Mouse (Mus musculus) embryo, embryonic 10.5 days (tissue): ENCODE data around the gene Tmem150c.

ENCODE experiments used
- DNase-seq: peaks from one replicate; pipeline ENCODE4 v3.0.0-alpha.2; 2015; ENCODE audit warnings: low spot score

The Tmem150c gene

DNA sequence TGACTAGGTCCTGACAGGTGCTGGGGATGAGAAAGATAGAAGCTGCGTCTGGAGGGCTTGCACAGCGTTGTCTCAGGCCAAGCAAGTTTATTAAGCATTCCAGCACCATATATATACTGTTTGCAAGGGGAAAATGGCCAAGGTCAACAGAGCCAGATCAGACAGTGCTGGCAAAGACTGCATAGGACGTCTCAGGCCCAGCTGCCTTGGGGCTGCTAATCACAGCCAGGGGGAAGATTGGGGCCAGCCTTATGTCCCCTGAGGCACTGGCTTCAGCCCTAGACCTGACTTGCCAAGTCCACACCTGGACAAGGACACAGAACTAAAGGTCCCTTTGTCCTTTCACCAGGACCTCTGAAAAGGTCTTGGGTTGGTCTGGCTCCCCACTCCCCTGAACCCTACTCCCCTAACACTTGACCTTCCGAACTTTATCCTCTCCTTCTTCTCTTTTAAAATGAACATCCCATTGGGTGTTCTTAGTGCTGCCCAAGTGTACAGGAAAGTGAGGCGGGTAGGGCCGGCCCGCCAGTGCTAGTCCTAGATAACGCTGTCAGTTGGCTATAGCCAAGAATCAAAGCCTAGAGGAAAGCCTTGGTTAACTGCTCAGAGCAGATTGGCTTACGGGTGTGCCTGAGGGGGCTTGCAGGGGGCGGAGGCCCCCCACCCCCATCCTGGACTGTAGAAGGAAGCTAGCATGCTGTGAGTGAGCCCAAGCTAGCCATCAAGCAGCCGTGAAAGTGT is 104.6 kb downstream of the Tmem150c start:
- no peak for DNase-seq

DNA sequence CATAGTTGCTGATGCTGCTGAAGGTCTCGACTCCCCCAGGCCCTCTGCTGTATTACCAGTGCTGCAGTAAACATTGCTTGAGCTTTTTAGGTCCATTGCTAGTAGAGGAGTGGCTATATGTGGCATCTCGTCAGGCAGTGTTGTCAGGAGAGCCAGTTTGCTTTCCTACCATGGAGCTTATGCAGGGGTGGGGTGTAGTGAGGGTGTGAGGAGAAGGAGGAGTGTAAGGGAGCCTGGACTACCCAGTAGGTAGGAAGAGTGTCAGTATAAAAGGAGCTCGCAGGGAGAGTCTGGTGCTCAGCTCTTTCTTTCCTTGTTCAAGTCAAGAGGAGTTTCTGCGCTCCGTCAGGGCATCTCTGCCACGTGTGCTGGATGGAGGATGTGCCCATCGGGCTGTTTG is 106.9 kb downstream of the Tmem150c start:
- no peak for DNase-seq

DNA sequence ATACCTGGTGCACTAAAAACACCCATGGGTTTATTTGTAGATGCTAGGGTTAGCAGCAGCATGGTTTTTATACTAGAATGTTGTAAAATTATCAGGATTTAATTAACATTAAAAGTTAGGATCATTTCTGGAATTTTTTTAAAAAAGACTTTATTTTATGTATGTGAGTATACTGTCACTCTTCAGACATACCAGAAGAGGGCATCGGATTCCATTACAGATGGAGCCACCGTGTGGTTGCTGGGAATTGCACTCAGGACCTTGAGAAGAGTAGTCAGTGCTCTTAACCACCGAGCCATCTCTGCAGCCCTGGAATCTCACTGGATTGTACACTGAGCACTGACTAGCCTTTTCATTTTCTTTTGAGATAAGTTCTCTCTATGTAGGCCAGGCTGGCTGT is 109.7 kb downstream of the Tmem150c start:
- no peak for DNase-seq

DNA sequence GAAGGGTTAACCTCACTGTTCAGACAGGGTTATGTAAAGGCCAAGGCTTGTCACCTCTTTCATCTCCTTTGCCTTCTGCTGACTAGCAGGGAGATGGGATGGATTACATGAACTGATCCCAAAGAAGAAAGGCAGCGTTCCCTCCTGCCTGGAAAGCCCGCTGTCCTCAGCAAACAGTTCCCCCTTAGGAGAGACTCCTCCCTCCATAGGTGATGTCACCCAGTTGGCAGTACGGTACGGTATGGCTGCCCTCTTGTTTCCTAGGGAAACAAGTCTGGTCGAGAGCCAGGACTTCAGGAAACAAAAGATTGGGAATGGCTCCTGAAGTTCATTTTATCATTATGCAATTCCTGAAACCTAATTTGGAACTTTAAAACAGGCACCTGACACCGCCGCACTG is 111.7 kb downstream of the Tmem150c start:
- DNase-seq: no peak

DNA sequence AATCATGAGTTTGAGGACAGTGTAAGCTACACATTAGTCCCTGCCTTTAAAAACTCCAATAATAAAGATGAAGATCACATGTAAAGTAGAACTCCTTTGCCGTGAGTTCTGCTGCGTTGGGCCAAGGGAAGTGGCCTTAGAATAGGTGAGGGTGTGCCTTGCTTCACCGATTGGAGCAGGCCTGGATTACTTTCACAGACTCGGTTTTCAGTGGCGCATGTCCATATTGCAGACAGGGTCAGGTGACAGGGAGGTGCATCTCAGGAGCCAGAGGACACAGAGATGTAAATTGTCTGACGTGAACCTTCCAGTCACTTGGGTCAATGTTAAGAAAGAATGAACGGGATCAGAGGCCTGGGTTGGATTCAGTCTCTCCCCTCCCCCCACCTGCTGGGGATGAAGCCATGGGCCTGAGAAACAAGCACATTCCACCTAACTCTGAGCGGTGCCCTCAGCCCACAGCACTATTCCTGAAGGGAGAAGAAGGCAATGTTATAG is 112.4 kb downstream of the Tmem150c start:
- DNase-seq: no peak

DNA sequence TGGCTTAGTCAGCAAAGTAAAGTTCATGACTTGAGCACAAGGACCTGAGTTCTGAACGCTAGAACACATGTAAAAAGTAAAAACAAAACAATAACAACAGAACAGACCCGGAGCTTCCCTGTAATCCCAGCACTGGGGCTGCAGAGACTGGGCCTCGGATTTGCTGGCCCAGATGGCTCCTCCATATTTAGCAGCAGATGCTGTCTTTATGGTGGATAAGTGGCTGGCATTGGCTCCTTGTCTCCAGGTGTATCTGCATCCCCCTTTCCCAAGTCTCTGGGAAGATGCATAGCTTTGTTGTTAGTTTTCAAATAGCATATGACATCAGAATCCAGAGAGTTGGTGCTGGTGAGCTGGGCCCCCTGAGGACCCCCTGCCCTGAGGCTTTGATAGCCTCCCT is 113.5 kb downstream of the Tmem150c start:
- no peak for DNase-seq

DNA sequence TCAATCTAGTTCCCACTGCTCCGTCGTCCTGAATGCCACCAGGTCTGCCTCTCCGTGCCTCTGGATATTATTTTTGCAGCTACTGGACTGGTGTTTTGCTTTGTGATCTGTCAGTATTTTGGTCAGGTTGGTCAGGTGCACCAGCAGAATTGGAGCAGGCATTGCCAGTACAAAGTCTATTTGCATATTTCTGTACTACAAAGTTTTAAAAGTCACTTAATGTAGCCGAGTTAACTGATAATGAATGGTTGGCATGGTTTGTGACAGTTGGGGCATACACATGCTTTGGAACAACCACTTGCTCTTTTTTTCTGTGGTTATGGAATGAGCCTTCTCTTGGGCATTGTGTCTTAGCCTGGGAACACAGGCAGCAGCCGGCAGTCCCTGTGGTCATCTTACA is 115.0 kb downstream of the Tmem150c start:
- no peak for DNase-seq

DNA sequence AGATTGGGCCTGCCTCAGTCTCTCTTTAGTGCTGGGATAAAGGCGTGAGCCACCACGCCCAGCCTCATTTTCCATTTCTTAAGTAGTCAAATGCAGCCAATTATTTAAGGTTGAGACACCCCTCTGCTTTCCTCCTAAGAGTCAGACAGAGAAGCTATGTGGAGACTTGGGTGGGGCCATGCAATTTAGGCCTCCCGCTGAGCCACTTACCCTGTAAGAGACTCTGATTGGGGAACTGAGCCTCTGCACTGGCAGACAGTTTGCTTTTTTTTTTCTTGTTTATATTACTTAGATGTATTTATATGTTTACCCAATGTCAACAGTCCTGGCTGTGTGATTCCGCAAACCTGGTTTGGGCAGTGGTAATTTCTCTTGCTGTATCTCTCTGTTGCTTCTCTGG is 115.6 kb downstream of the Tmem150c start:
- DNase-seq: no peak

DNA sequence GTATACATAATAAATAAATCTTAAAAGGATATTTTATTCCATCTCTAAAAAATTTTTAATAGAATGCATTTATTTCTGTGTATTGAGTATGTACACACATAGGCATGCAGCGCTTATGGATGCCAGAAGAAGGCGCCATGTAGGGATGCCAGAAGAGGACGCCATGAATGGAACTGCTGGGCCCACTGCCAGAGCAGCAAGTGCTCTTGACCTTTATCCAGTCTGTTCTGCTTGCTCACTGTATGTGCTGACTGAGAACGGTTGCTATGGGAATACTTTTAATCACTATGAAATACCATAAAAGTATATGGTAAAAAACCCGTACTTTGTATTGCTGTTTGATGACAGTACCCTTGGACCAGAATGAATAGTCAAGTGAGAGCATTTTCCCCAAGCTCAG is 116.2 kb downstream of the Tmem150c start:
- DNase-seq: no peak

DNA sequence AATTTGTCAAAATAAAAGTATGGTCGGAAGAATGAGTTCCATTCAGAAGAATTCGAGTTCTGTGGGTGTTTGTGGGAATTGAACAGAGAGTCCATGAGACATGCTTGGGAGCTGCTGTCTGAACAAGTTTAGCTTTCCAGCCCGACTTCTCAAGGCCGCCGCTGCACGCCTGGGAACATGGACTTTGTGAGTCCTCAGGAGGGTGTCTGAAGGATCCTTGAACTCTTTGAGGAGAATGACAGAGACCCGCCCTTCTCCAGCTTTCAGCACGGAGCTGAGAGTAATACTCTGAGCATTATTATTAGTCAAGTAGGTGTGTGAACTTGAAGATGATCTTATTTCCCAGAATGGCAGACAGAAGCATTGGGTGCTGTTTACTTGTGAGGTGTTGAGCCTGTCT is 117.1 kb downstream of the Tmem150c start:
- DNase-seq: no peak

DNA sequence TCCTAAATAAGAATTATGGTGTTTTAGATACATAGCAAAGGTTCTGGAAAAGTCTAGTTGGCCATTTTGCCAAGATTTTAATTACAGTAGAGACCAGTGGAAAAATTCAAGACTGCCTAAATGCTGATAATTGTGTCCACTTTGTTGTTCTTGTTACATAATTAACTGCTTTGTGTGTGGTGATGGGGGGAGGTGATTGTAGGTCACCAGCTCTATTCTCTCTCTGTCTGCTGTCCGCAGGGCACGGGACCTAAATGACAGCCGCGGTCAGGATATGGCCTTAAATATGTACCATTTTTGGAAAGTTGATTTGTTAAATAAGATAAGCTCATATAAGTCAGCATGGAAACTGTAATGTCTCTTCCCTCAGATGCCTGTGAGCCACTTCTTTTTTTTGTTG is 118.3 kb downstream of the Tmem150c start:
- DNase-seq: no peak

DNA sequence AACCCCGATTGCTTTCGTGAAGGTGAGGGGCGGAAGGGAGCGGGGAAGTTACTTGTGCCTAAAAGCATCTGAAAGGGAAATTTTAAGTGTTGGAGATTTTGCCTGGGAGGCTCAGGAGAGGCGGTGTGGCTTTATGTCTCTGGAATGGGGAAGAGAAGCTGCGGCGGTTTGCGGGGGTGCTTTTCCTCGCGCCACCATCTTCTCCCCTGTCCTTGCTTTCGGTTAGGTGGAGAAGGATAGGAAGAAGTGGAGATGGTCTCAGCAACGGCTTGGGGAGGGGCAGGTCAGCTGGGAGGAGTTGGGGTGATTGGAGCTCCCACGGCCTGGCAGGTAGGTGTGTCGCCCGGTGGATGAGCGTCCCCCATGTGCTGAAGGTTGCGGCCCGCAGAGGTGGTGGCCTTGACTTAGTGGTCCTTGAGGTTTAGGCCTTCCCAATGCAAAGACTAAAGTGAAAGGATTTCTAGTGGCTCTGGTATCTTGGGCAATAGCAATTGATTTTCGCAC is 119.3 kb downstream of the Tmem150c start:
- DNase-seq: peak; percentile 50

DNA sequence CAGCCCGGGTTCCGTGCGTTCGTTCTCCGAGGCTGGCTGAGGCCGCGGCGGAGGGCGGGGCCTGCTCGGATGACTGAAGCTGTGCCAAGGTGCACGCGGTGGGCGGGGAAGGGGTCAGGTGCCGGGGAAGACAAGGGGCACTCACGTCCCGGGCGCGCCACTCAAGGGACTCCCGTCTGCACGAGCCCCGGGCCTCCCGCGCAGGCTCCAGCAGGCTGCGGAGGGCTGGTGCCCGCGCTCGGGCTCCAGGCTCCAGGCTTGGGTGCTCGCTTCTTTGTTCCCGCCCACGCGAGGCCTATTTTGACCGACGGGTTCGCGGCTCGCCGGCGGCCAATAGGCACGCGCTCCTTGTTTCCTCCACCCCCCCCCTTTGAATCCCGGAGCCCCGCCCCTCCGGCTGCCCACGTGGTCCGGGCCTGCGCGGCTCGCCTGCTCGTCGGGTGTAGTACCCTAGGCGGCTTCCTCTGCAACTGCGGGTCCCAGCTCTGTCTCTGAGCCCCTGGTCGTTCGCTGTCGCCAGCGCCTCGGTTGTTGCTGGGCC is 119.9 kb downstream of the Tmem150c start, which contains the start of the genes Hnrnpdl and Enoph1:
Gene Hnrnpdl (minus strand): TSS at position 63 of the 541 bp plus-strand sequence.
Gene Enoph1 (plus strand): TSS at position 384 of the 541 bp plus-strand sequence.
- DNase-seq: peak; percentile 97

DNA sequence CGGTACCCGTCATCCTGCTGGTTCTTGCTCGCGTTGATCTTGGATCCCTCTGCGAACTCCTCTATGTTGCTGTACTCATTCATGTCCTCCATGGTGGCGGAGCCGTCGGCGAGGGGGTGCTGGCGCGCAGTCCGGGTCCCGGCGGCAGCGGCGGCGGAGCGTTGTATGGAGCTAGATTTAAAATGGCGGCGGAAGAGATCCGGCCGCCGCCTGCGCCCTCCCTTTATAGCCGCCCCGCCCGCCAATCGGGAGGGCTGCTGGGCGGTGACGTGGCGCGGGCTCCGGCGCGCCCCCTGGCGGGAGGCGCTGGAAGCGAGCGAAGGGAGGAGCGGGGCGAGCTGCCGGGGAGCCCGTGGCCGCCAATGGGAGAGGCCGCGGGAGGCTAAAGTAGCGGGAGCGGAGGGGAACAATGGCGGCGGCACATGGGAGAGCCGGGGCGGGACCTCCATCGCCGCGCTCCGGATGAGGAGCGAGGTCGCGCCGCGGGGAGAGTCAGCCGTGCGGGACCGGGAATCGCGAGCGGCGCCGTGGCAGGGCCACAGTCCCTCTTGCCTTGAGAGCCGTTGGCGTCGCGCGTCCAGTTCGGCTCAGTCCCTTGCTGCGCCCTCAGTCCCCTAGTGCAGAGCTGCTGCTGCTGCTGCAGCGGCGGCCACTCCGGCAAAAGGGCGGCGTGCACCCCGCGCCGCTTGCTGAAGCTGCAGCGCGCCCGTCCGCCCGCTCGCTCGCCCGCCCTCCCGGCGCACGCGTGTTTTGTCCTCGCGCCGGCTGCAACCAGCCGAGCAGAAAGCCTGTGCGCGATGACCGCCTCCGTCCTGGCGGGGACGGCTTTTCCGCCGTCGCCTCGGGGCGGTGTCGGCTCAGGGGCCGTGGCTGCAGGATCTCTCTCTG is 120.7 kb downstream of the Tmem150c start:
- peak; percentile 93 for DNase-seq

DNA sequence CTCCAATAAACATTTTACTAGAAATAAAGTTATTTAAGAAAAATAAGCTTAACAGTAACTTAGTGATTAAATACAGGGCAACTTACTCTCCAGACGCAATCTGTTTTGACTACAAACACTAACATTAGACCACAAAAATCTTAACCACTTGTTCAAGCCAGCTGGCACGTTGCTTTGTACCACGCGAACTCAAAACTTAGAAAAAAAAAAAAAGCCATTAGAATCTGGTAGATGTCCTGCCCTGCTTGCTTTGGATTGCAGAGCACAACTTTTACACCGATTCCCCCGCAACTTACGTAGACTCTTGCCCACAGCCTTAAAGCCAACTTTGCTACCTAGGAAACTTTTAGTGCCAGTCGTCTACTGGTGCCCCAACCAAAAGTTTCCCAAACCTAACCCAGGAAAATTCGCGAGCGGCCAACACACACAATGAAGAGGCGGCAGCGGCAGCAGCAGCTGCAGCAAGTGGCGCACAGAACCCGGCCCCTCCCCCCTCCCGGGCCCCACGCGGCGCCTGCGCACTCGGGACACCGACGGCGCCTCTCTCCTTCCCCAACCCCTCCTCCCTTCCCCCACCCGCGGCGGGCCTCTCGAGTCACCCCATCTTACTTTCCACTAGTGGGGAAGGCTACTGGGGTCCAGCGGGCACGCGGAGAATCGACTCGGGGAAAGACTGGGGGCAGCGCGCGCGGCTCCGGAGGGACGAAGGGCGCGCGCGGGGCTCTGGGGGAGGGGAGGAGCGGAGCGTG is 121.5 kb downstream of the Tmem150c start:
- DNase-seq: peak; percentile 91

DNA sequence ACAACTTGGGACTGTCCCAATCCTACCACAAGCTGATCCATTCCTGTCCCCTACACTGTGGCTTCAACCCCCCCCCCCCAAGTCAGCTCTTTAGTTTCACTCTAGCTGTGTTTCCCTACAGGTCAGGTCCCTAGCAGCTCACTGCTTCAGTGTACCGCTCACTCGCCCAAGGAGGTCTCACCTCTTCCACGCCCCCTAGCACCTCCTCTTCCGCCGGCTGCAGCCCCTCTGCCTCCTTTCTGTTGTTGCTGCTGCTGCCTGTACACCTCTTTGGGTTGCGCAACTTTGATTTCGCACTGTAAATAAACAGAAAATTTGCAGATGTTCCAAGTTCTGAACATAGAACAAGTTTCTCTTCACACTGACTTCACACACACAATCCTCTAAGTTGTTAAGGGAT is 122.9 kb downstream of the Tmem150c start:
- peak; percentile 38 for DNase-seq

DNA sequence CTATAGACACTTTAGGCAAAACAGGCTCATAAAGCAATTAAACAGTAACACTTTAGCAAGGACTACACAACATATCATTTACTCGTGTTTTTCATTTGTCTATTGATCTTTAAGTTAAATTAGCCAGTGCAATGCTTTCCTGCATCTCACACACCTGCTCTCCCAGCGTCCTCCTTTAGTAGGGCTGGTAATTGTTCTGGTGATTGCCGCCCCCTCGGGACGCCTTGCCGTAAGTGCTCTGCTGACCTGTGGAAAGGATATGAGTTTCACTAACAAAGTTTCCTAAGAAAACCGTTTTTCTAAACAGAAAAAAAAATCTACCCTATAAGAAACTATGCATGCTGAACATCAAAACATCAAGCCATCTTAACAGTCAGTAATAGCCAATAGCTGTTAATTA is 123.7 kb downstream of the Tmem150c start:
- no peak for DNase-seq

DNA sequence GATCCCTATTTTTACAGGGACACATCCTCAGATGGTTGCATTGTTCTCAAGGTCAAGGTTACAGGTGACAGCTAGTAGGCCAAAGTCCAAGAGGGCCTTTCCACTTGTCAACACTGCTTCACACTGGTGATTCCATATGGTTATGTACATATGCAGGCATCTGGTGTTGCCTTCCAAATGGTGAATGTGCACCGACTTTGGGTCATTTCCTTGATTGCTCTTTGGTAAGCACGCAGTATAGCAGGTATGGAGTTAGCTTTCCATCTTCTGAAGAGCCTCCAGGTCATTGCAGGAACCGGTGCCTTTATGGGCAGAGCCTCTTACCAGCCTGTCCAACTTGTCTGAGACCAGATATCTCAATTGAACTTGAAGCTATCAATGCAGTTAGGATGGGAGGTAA is 127.0 kb downstream of the Tmem150c start:
- no peak for DNase-seq

DNA sequence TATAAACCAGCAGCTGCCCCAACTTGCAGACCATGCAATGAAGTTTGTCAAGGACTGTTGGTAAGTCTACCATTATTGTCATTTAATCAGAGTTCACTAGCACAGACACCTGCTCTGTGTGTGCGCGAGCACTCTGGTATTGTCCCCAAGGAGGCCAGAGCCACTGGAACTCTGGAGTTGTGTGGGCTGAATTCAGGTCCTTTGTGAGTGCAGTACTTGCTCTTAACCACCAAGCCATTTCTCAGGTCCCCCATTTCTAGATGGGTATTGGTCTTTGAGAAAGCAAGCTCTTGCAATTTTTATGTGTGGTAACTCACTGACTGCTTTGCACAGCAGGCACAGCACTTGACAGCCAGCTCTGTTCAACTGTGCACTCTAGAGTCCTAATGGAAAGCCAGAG is 127.5 kb downstream of the Tmem150c start:
- DNase-seq: no peak

DNA sequence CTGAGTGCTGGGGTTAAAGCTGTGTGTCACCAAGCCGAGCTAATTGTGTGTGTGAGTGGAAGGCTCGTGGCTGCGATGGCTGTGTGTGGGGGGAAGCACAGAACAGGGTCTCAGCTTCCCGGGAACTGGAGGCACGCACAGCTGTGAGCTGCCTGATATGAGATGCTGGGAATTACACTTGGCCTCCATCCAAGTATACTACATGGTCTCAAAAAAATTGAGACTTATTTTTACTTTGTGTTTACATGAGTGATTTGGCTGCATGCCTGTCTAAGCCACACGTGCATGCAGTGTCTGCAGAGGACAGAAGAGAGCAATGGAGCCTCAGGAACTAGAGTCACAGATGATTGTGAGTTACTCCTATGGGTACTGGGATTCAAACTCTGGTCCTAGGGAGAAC is 129.5 kb downstream of the Tmem150c start:
- DNase-seq: no peak
